In genomic region chr17:45523263-45523662, GRCm38 (mm10) we compare ENCODE assay signal across 8 mouse cellular contexts. TPM values are rescaled to one million over a fixed set of nuclear protein-coding genes. Genes with fewer than 3 reads are reported as not detected.
DNase-seq lines count a peak whose midpoint lies in the region; ATAC-seq lines count a peak whose summit lies in the region.

TSS of gene Tcte1 (plus strand) at chr17:45523434.

- H3K4me1 ChIP-seq in kidney, embryonic 14.5 days (ENCODE audit: control insufficient read depth, insufficient read depth, low read length) = peaks cover 7% of the 10 kb centered on the region; the same call in 1 of the 2 replicates
- peaks cover 15% of the 10 kb centered on the region; the same call in 1 of the 2 replicates for H3K4me1 ChIP-seq in embryonic facial prominence, embryonic 15.5 days
- peaks cover 12% of the 10 kb centered on the region for H3K4me1 ChIP-seq in neural tube, embryonic 13.5 days (replicated peaks)

- H3K9me3 ChIP-seq in kidney, embryonic 14.5 days (ENCODE audit: control insufficient read depth, low read length) = no peaks in the 10 kb centered on the region
- no peaks in the 10 kb centered on the region for H3K9me3 ChIP-seq in embryonic facial prominence, embryonic 15.5 days (replicated peaks)
- H3K9me3 ChIP-seq in neural tube, embryonic 13.5 days = no peaks in the 10 kb centered on the region

- peak within 1 kb of the TSS; percentile 78 for H3K4me2 ChIP-seq in kidney, embryonic 14.5 days (replicated peaks; ENCODE audit: low read depth, low read length)
- H3K4me2 ChIP-seq in embryonic facial prominence, embryonic 15.5 days (replicated peaks) = peak within 1 kb of the TSS; percentile 71
- H3K4me2 ChIP-seq in neural tube, embryonic 13.5 days = peak within 1 kb of the TSS; percentile 66

- H3K27me3 ChIP-seq in kidney, embryonic 14.5 days (ENCODE audit: control insufficient read depth, insufficient read depth, low read length) = peaks cover 15% of the 10 kb centered on the region
- H3K27me3 ChIP-seq in embryonic facial prominence, embryonic 15.5 days = peaks cover 19% of the 10 kb centered on the region
- peaks cover 28% of the 10 kb centered on the region for H3K27me3 ChIP-seq in neural tube, embryonic 13.5 days

- H3K27ac ChIP-seq in kidney, embryonic 14.5 days (ENCODE audit: low read depth, low read length) = no peak within 1 kb of the TSS
- no peak within 1 kb of the TSS for H3K27ac ChIP-seq in embryonic facial prominence, embryonic 15.5 days (replicated peaks)
- H3K27ac ChIP-seq in neural tube, embryonic 13.5 days (replicated peaks) = no peak within 1 kb of the TSS

- WGBS in kidney, embryonic 14.5 days = under 1% methylated on average over 21 of the region's 21 CpGs
- 1% methylated on average over 21 of the region's 21 CpGs for WGBS in embryonic facial prominence, embryonic 15.5 days
- under 1% methylated on average over 21 of the region's 21 CpGs for WGBS in neural tube, embryonic 13.5 days

- H3K4me3 ChIP-seq in kidney, embryonic 14.5 days (ENCODE audit: low read length) = peak within 1 kb of the TSS; percentile 33
- H3K4me3 ChIP-seq in embryonic facial prominence, embryonic 15.5 days (replicated peaks) = peak within 1 kb of the TSS; percentile 39
- H3K4me3 ChIP-seq in neural tube, embryonic 13.5 days = peak within 1 kb of the TSS; percentile 38

- peak; percentile 85 for ATAC-seq in kidney, embryonic 14.5 days (ENCODE audit: low FRiP score, low TSS enrichment)
- ATAC-seq in embryonic facial prominence, embryonic 15.5 days (ENCODE audit: insufficient number of reproducible peaks, low FRiP score, low TSS enrichment, low read depth) = peak; percentile 64
- ATAC-seq in neural tube, embryonic 13.5 days (ENCODE audit: low read depth) = peak; percentile 83
- ATAC-seq in cerebellum, adult (ENCODE audit: insufficient number of reproducible peaks, low FRiP score, low TSS enrichment) = no peak

- H3K9ac ChIP-seq in kidney, embryonic 14.5 days (ENCODE audit: low read depth, low read length) = peak within 1 kb of the TSS; percentile 46
- peak within 1 kb of the TSS; percentile 39 for H3K9ac ChIP-seq in embryonic facial prominence, embryonic 15.5 days
- H3K9ac ChIP-seq in neural tube, embryonic 13.5 days = peak within 1 kb of the TSS; percentile 71

- no peak for DNase-seq in kidney, postnatal 36 days
- DNase-seq in liver = peak; percentile 51
- DNase-seq in c-Kit-positive CD71-positive TER-119-positive erythroid progenitor cells, embryonic 14.5 days (ENCODE audit: low spot score) = no peak
- no peak for DNase-seq in frontal cortex, postnatal 25 days (ENCODE audit: low spot score in 2 of 2)

- peaks cover 5% of the 10 kb centered on the region; the same call in 1 of the 2 replicates for H3K36me3 ChIP-seq in kidney, embryonic 14.5 days (ENCODE audit: control insufficient read depth, insufficient read depth, low read length)
- H3K36me3 ChIP-seq in embryonic facial prominence, embryonic 15.5 days = 0 out of 2 replicates have a peak, but pooled peaks cover 8% of the 10 kb centered on the region
- H3K36me3 ChIP-seq in neural tube, embryonic 13.5 days = peaks cover 29% of the 10 kb centered on the region; the same call in 1 of the 2 replicates

RNA-seq across cellular contexts. Expression of gene Tcte1, which starts in this region (rescaled TPM):
- 0.61 and 0.70 TPM in 2 replicates for polyA plus RNA-seq in kidney, embryonic 14.5 days (2014; fragmentation: Nextera tagmentation; extraction: Ambion mirVana)
- 3.2 and 6.2 TPM in 2 replicates for polyA plus RNA-seq in embryonic facial prominence, embryonic 15.5 days (2015; fragmentation: Nextera tagmentation; extraction: Ambion mirVana)
- 3.3 and 3.6 TPM in 2 replicates for polyA plus RNA-seq in neural tube, embryonic 13.5 days (2015; fragmentation: Nextera tagmentation; extraction: Ambion mirVana)

Comparison
In these comparisons a context has a peak if more than half of its experiments do, and no peak if none do; other contexts are left out.
1. Peak in ATAC-seq, H3K4me3 ChIP-seq, H3K9ac ChIP-seq and H3K4me2 ChIP-seq in kidney, embryonic 14.5 days; RNA of the gene not detected or under 1 TPM.